Mouse (Mus musculus) cerebellum, adult 9-10 months (tissue): ENCODE results near the gene Unc5b.
A peak's percentile ranks its signal among the peaks of the same experiment; 100 is the strongest.
"Not testable (repeated sequence)": the region's sequence is repeated elsewhere in the genome, so short reads cannot be mapped to it uniquely, and the experiment has no call there.

Experiments
- DNase-seq: peaks from one replicate; pipeline ENCODE4 v3.0.0; 2022

Unc5b gene

GRCm38 (mm10) chr10:60831379-60831778 lies at the start of gene Unc5b:
Gene Unc5b, minus strand, starts transcription at chr10:60831581.
- peak; percentile 94 for DNase-seq

- DNase-seq, result no peak
Observed at GRCm38 (mm10) chr10:60879817-60880216, 48.4 kb upstream of the Unc5b start.

GRCm38 (mm10) chr10:60877075-60877474 lies 45.7 kb upstream of the Unc5b start:
- no peak for DNase-seq

- DNase-seq, result no peak
Observed at GRCm38 (mm10) chr10:60875011-60875410, 43.6 kb upstream of the Unc5b start.

- DNase-seq, result no peak
Observed at GRCm38 (mm10) chr10:60863318-60863717, 31.9 kb upstream of the Unc5b start.

- no peak for DNase-seq
Observed at GRCm38 (mm10) chr10:60862477-60863293, 31.3 kb upstream of the Unc5b start.

- not testable (repeated sequence) for DNase-seq
Observed at GRCm38 (mm10) chr10:60845271-60845670, 13.9 kb upstream of the Unc5b start.

GRCm38 (mm10) chr10:60838816-60839215 lies 7.4 kb upstream of the Unc5b start:
- peak; percentile 17 for DNase-seq

GRCm38 (mm10) chr10:60834949-60835348 lies 3.6 kb upstream of the Unc5b start:
- DNase-seq, result peak; percentile 85

- peak; percentile 38 for DNase-seq
Observed at GRCm38 (mm10) chr10:60832664-60833173, 1.3 kb upstream of the Unc5b start.

GRCm38 (mm10) chr10:60830556-60831350 lies 628 bp downstream of the Unc5b start:
- peak; percentile 70 for DNase-seq

- no peak for DNase-seq
Observed at GRCm38 (mm10) chr10:60830000-60830399, 1.4 kb downstream of the Unc5b start.

- peak; percentile 59 for DNase-seq
Observed at GRCm38 (mm10) chr10:60829071-60829470, 2.3 kb downstream of the Unc5b start.

- DNase-seq, result peak; percentile 63
Observed at GRCm38 (mm10) chr10:60827901-60828670, 3.3 kb downstream of the Unc5b start.

GRCm38 (mm10) chr10:60827266-60827665 lies 4.1 kb downstream of the Unc5b start:
- DNase-seq, result peak; percentile 88

- peak; percentile 83 for DNase-seq
Observed at GRCm38 (mm10) chr10:60826461-60827237, 4.7 kb downstream of the Unc5b start.

- no peak for DNase-seq
Observed at GRCm38 (mm10) chr10:60825955-60826354, 5.4 kb downstream of the Unc5b start.

GRCm38 (mm10) chr10:60823744-60824143 lies 7.6 kb downstream of the Unc5b start:
- DNase-seq, result no peak

- DNase-seq, result peak; percentile 64
Observed at GRCm38 (mm10) chr10:60822641-60823425, 8.5 kb downstream of the Unc5b start.

- DNase-seq, result peak; percentile 94
Observed at GRCm38 (mm10) chr10:60821736-60822358, 9.5 kb downstream of the Unc5b start.

- DNase-seq, result no peak
Observed at GRCm38 (mm10) chr10:60821311-60821710, 10.1 kb downstream of the Unc5b start.
